Mouse (Mus musculus) myocyte (in vitro differentiated cells): Measurements from ENCODE around the gene Osm.

Source experiments
- CEBPB ChIP-seq: IDR thresholded peaks from 2 replicates; pipeline ENCODE4 v1.6.1; 2011; ENCODE audit warnings: mild to moderate bottlenecking, moderate library complexity; ENCODE audit not compliant: poor library complexity, insufficient read depth, severe bottlenecking
- MYOD1 ChIP-seq, 3 experiments: IDR thresholded peaks; one replicate each; pipeline ENCODE4 v1.6.1; 2011; ENCODE audit warnings: control low read depth in 2 of 3, low read depth in 2 of 3, mild to moderate bottlenecking in 2 of 3, moderate library complexity in 1 of 3; ENCODE audit not compliant: insufficient read length in 2 of 3, control insufficient read depth in 1 of 3
- MYOG ChIP-seq, 3 experiments: IDR thresholded peaks; one replicate each; pipeline ENCODE4 v1.6.1; 2011; ENCODE audit warnings: control low read depth in 2 of 3, low read depth in 2 of 3, mild to moderate bottlenecking in 2 of 3; ENCODE audit not compliant: insufficient read length in 2 of 3, control insufficient read depth in 1 of 3, insufficient read depth in 1 of 3

DNA sequence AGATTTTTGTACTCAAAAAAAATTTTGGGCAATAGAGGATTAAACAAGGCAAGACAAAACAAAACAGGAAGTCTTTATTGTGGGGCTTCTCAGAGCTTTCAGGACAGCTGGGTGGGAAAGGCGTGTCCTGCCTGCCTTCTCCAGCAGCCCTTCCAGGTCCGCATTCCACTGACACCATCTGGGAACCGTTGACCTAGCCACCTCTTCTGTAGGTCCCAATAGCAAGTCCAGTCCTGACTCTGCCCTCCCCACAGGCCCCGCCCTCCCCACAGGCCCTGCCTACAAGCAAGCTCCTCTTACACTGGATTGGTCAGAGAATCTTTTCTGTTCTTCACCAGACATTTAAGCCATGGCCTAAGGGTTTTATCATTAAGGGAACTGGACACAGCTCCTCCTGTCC, 47.4 kb downstream of the Osm start:
- TF ChIP-seq MYOD1 (IDR thresholded peaks at IDR 0.05; ENCODE audit: control insufficient read depth in 1 of 3, insufficient read length in 2 of 3, low read depth in 2 of 3) (peak in 1 of 3 experiments; percentile 74), CEBPB (no peak), MYOG (IDR thresholded peaks at IDR 0.05; ENCODE audit: control insufficient read depth in 1 of 3, insufficient read depth in 1 of 3, insufficient read length in 2 of 3, low read depth in 2 of 3) (peak in 2 of 3 experiments; percentile 19 to 73)
